16 mouse cellular contexts compared by ENCODE assay signal in genomic region chr8:118343267-118343666, GRCm38 (mm10). TPM values are rescaled to one million over a fixed set of nuclear protein-coding genes. Genes with fewer than 3 reads are reported as not detected.
DNase-seq lines count a peak whose midpoint lies in the region; ATAC-seq and TF ChIP-seq lines count a peak whose summit lies in the region.
"Had no signal": no experiment of that assay in that cellular context is flagged by ENCODE, and none has a peak within 500 bp of the region (broad histone marks: within the 10 kb centered on the region; RNA-seq: fewer than 3 reads in every experiment).

No protein-coding gene starts in this region.

- no peak overlapping the region for H3K4me2 ChIP-seq in midbrain, postnatal 0 days (ENCODE audit: low read depth, low read length, poor library complexity, severe bottlenecking)
- H3K4me2 ChIP-seq: hindbrain, embryonic 15.5 days; midbrain, embryonic 13.5 days had no signal

- WGBS in midbrain, postnatal 0 days: 54% methylated on average over 4 of the region's 4 CpGs
- 89% methylated on average over 4 of the region's 4 CpGs for WGBS in midbrain, embryonic 10.5 days

- no peak overlapping the region for H3K9ac ChIP-seq in midbrain, postnatal 0 days (replicated peaks; ENCODE audit: low read length, poor library complexity, severe bottlenecking)
- H3K9ac ChIP-seq: hindbrain, embryonic 15.5 days; liver, embryonic 14.5 days; midbrain, embryonic 13.5 days had no signal

- no peaks in the 10 kb centered on the region for H3K9me3 ChIP-seq in midbrain, postnatal 0 days (ENCODE audit: low read length)
- H3K9me3 ChIP-seq in midbrain, embryonic 10.5 days (replicated peaks): no peaks in the 10 kb centered on the region
- H3K9me3 ChIP-seq: hindbrain, embryonic 15.5 days; midbrain, embryonic 13.5 days had no signal

- intact Hi-C loops in gastrocnemius, postnatal 36 days (cut with DNase I): no loop called here

- H3K36me3 ChIP-seq in midbrain, postnatal 0 days (ENCODE audit: insufficient read depth, low read length): no peaks in the 10 kb centered on the region
- H3K36me3 ChIP-seq in midbrain, embryonic 10.5 days: no peaks in the 10 kb centered on the region
- H3K36me3 ChIP-seq: hindbrain, embryonic 15.5 days; midbrain, embryonic 13.5 days had no signal

- H3K27ac ChIP-seq in midbrain, postnatal 0 days (ENCODE audit: low read depth, low read length): no peak overlapping the region
- H3K27ac ChIP-seq in midbrain, embryonic 10.5 days (replicated peaks): no peak overlapping the region
- H3K27ac ChIP-seq: hindbrain, embryonic 15.5 days; liver, embryonic 14.5 days; midbrain, embryonic 13.5 days had no signal

- no peaks in the 10 kb centered on the region for H3K27me3 ChIP-seq in midbrain, postnatal 0 days (ENCODE audit: insufficient read depth, low read length)
- H3K27me3 ChIP-seq in midbrain, embryonic 10.5 days (ENCODE audit: low read depth, poor library complexity, severe bottlenecking): no peaks in the 10 kb centered on the region
- H3K27me3 ChIP-seq: hindbrain, embryonic 15.5 days; midbrain, embryonic 13.5 days had no signal

- no peak overlapping the region for H3K4me3 ChIP-seq in midbrain, postnatal 0 days (ENCODE audit: low read depth, low read length)
- H3K4me3 ChIP-seq in midbrain, embryonic 10.5 days: no peak overlapping the region
- H3K4me3 ChIP-seq: hindbrain, embryonic 15.5 days; midbrain, embryonic 13.5 days had no signal

- peak; percentile 3 for DNase-seq in adrenal gland, postnatal 10 days
- DNase-seq in adrenal gland, postnatal 4 days (ENCODE audit: low spot score in 2 of 2): no peak
- peak; percentile 16 for DNase-seq in gastrocnemius, postnatal 10 days
- DNase-seq in gastrocnemius, postnatal 36 days: no peak
- peak; percentile 49 for DNase-seq in midbrain, postnatal 0 days (ENCODE audit: low spot score)
- no peak for DNase-seq in midbrain, embryonic 10.5 days (ENCODE audit: low spot score)
- DNase-seq in right cerebral cortex, postnatal 14 days: peak; percentile 32
- no peak for DNase-seq in spleen, postnatal 10 days (ENCODE audit: low spot score in 2 of 2)
- DNase-seq: heart, adult 11 months; kidney, adult 2 months; kidney, postnatal 4 days; lung, postnatal 4 days had no signal

- no peak for TF ChIP-seq CTCF in midbrain, postnatal 0 days (IDR thresholded peaks at IDR 0.05)

- peaks cover 11% of the 10 kb centered on the region; the same call in 1 of the 2 replicates for H3K4me1 ChIP-seq in midbrain, postnatal 0 days (ENCODE audit: insufficient read depth, low read length)
- peaks cover 9% of the 10 kb centered on the region for H3K4me1 ChIP-seq in midbrain, embryonic 10.5 days

- ATAC-seq in midbrain, postnatal 0 days (ENCODE audit: low FRiP score): no peak
- ATAC-seq: activated CD4-positive, CD25-positive, alpha-beta regulatory T cell, adult 4 months; midbrain, embryonic 13.5 days had no signal

RNA-seq across cellular contexts. Expression of gene Cdh13, which starts 59.7 kb away (rescaled TPM):
- 10 to 100 TPM; 25.9 to 31.2 TPM for total RNA-seq in adrenal gland, postnatal 10 days (2021)
- 10 to 100 TPM in 1 of 2 experiments, 1 to 10 TPM in 1; 9.0 to 11.0 TPM for total RNA-seq in adrenal gland, postnatal 4 days (2021)
- 100 to 1,000 TPM; 165 to 166 TPM for total RNA-seq in gastrocnemius, postnatal 10 days (2021)
- total RNA-seq in gastrocnemius, postnatal 36 days (2021): 100 to 1,000 TPM; 110 to 120 TPM
- 183 and 199 TPM in 2 replicates for total RNA-seq in midbrain, postnatal 0 days (2014; rRNA removed)
- 192 and 203 TPM in 2 replicates for polyA plus RNA-seq in midbrain, postnatal 0 days (2015; fragmentation: Nextera tagmentation; extraction: Ambion mirVana)
- polyA plus RNA-seq in midbrain, embryonic 10.5 days (2016; fragmentation: Nextera tagmentation; extraction: Ambion mirVana): 2.5 and 6.0 TPM in 2 replicates

Comparison
In these comparisons a context has a peak if more than half of its experiments do, and no peak if none do; other contexts are left out.
1. DNase-seq: peak in adrenal gland, postnatal 10 days (single experiment), gastrocnemius, postnatal 10 days (single experiment), midbrain, postnatal 0 days (single experiment) and right cerebral cortex, postnatal 14 days (single experiment); none in adrenal gland, postnatal 4 days (0 of 2), gastrocnemius, postnatal 36 days (0 of 2), midbrain, embryonic 10.5 days (single experiment) and spleen, postnatal 10 days (0 of 2).